Mouse (Mus musculus) fat pad, adult 2 months (tissue): ENCODE data around the gene Xkr7.
A peak's percentile ranks its signal among the peaks of the same experiment; 100 is the strongest.

ENCODE experiments used
- DNase-seq: peaks from one replicate; pipeline ENCODE4 v3.0.0-alpha.2; 2011; ENCODE audit warnings: low read depth, low spot score; ENCODE audit errors: extremely low read depth

The Xkr7 gene

DNA sequence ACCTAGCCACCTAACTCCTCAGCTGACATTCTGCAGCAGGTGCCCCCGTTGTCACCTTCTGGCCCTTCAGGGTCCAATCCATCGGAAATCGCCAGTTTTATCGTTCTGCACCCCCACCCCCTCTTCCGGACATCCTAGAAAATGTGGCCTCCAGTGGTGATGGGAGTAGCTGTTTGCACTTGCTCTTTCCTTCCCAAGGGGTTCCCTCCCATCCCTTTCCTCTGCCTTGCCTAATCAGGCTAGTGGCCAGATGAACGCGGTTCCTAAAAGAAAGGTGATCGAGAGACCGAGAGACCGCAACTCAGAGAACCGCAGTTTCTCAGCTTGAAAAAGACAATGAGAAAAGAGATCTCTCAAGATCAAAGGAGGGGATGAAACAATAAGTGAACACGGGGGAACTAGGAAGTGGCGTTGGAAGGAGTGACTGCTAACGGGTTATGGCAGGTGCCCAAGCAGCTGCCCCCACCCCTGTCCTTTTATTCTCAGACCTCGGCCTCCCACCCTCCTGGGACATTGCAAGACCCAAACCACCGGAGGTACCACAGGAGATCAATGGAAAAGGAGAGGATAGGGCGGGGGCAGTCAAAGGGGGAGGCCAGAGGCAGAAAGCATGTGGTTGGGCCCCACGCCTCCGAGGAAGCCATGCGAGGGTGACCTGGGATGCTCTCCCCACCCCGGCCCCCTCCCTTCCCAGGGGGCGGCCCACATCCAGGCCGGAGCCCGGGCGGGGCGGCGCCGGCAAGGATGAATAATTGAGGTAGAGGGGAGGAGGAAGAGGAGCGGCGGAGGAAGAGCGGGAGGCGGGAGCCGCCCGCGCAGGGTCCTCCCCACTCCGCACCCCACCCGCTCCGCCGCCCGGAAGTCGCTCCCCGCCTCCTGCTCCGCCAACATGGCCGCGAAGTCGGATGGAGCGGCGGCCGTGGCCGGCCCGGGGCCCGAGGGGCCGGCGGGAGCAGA lies at the start of gene Xkr7:
Gene Xkr7 (plus strand): TSS at position 727 of the 957 bp plus-strand sequence.
- no peak for DNase-seq

DNA sequence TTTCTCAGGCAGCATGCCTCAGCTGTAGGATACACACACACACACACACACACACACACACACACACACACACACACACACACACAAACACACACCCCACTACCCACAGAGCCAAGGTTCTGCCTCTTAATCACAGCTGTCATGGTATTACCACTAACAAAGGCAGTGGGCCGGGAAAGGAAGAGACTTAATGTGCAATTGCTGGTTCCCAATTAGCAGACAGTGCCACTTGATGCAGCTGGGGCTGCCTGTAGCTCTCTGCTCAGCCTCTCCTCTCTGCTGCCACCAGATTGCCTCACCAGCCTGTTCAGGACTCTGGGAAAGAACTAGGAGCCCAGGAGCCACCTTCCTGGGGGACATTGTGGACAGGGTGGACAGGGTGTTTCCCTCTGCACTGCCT lies 46.1 kb upstream of the Xkr7 start:
- no peak for DNase-seq

DNA sequence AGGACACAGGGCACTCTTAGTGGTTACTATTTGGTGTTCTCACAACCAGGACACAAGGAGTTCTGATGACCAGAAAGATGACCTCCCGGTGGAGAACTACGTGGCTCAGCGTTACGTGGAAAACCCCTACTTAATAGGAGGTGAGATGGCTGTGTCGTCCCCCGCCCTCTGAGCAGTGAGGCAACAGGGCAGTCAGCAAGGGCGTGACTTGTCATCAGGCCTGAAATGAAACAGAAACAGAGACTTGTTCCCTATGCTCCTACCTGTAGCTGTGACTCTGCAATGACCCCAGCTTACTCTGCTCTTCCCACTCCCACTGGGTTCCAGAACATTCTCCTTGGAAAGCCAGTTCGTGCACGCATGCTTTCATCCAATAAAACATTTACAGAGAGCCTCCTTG lies 40.1 kb upstream of the Xkr7 start:
- DNase-seq = no peak

DNA sequence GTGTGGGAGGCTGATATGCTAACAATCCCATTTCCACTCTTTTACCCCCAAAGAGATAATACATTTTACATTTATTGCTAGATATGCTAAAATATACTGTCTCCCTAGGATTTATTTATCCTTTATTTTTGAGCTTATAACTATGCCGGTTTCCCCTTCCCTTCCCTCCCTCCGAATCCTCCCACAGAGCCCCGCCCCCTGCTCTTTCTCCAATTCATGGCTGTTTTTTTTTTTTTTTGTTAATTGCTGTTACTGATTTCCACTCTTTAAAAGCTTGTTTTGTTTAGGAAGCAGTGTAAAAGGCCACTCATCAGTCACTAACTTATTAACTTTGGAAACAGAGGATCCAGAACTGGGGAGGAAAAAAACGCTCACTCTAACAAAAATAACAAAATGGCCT lies 34.6 kb upstream of the Xkr7 start:
- DNase-seq = no peak

DNA sequence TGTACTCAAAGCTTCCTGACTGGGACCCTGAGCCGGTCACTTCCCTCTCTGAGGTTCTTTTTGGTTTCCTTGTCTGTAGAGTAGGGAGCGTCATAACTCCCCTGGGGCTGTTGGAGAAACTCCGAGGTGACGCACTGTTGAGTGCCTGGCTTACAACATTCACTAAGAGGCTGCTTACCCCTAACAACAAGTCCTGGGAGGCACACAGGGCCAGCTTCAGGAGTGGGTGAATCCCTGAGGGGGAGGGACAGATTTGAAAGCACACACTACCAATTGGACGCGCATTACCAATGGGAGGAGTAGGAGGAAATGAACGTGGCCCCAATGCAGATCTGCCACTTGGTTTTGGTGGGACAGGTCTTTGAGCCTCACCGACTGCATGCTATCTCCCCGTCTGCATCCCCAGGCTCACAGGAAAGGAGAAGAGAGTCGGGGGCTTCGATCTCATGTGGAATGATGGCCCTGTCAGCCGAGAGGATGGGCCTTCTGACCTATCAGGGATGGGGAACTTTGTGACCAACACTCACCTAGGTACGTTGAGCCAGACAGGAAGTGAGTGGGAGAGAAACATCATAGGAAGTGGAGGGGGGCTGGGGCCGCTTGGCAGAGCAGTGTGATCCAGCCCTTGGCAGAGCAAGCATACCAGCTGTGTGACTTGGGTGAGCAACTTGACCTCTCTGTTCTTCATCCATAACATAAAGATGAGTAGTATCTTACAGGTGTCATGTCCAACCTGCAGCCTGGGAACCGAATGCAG lies 29.0 kb upstream of the Xkr7 start:
- no peak for DNase-seq

DNA sequence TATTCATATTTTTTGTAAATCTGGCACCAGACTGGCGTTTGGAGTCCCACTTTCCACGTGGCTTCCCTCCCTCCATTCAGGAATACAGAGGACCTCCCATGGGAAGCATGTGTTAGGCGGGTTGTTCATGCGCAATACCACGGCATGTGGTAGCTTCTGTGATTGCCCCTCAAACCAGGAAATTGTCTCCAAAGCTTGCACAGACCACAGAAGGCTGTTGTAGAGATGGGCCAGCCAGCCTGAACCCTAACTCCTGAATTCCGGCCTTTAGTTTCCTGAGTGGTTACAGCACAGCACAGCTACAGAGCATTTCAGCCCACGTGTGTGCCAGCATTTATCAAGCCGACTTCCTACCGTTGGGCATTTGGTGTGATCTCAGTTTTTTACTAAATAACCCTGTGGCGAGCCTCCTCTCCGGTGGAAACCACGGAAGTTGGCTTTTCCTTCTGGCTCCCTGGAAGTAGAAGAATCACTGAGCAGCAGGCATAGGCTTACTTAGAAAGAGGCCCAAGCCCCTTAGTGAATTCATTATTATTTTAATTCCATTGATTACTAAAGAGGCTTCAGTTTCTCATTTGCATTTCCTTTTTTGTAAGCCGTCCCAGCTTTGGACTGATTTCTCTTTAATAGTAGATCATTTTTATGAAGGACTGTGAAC lies 27.8 kb upstream of the Xkr7 start:
- no peak for DNase-seq

DNA sequence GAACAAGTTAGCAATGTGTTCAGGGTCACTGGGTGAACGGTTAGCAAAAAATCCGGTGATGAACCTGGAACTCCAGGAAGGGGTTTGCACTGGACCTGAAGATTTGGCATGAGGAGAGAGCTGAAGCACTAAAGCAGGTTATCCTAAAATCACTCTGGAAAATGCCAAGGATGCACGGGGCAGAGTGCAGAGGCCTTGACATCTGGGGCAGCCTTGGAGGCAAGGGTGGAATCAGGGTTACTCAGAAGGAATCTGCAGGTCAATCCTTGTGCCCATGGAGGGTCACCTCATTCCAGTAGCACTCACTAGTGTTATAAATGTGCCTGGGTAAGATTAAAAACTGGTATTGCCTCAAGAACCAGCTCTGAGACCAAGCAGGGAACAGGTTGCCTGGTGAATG lies 25.7 kb upstream of the Xkr7 start:
- DNase-seq = no peak

DNA sequence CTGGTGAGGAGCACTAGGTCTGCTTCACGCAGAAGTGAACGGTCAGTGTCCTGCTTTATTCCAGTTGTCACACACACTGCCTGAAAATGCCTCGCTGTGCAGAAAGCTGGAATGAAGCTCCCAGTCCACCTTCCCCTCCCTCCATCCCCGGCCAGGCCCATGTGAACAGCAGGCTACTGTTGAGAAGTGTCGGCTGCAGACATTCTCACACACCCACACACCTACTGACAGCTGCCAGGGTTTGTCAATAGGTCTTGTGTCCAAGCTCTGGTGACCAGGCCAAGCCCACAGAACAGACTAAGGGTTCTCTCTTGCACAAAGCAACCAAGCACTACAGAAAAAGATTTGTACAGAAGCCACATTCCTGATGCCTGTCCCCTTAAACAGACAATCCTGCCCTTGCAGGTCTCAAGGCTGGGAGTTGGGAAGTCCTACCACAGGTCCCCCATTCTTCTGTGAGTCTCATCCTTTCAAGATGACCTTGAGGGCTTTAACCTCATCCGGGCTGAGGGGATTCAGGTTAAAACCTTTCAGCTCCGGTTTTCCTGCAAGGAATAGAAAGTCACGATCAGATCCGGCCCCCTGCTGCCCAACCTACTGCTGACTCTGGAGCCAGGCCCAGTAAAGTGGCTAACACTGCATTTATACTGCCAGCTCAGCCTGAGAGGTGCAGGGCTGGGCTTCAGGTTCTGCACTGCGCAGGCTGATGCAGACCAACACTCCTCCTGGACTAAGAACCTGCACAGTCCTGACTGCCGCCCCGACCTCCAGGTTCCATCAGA lies 22.3 kb upstream of the Xkr7 start:
- DNase-seq = peak; percentile 4

DNA sequence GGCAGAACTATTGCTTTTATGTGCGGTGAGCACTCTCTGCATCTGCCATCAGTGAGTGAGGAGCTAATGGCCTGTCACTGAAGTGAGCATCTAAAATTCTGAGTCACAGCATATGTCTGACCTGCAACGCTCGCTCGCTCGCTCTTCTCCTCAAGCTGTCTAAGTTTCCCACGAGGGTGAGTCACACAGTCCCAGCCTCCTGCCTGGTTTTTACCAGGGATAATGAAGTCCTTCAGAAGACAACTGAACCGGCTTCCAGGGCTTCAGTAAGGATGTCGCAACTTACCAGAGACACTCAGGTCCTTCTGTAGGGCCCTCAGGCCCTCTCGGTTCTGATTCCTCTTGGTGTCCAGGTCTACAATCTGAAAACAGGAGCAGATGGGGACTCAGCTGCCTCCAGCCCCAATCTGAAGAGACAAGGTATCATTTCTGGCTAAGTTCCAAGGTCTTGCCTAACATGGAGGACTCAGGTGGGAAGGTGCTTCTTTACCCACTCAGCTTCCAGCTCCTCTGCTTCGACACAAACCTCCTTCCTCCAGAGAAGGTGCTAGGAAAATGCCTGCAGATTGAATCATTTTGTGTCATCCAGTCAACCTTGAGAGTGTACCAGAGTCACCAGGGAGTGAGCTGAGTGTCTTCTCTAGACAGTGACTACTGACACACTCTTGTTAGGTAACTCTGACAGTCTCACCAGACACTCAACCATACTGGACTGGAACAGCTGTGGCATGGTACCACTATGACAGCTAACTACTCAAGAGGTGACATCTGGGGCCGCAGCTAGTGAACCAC lies 17.7 kb upstream of the Xkr7 start:
- DNase-seq = peak; percentile 8

DNA sequence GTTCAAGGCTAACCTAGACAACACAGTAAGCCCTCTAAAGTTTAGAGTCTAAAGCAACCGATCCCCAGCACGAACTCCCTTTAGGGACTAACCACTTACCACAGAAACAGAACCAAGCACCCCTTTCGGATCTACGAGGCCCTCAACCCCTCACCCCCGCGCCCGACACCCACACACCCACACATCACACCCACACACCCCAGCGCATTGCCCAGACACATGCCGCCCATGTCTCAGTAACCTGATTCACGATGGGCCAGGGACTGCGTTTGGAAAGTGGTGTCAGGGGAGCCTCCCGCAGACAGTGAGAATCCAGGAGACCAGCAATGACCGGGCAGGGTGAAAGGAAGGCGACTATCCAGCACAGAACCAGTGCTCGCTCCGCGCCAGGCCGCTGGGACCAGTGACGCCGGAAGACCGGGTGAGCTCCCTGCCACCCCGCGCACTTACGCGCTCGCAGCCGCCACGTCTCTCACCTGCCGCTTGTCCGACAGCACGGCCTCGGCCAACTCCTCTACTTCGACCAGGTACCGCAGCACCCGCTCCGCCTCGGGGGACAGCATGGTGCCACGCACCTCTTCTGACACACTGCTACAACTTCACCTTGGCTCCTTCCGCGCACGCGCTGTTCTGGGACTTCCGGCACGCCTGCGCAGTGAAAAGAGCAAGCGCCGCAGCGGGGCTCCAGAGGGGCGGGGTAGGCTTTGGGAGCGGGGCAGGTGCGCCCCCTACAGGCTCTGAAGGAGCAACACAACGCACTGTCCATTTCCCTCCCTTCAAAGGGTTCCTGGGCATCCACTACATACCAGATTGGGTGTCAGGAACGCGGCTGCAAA lies 16.7 kb upstream of the Xkr7 start, which contains the start of gene Pdrg1:
Gene Pdrg1 (minus strand): TSS at position 670 of the 836 bp plus-strand sequence.
- DNase-seq = peak; percentile 28

DNA sequence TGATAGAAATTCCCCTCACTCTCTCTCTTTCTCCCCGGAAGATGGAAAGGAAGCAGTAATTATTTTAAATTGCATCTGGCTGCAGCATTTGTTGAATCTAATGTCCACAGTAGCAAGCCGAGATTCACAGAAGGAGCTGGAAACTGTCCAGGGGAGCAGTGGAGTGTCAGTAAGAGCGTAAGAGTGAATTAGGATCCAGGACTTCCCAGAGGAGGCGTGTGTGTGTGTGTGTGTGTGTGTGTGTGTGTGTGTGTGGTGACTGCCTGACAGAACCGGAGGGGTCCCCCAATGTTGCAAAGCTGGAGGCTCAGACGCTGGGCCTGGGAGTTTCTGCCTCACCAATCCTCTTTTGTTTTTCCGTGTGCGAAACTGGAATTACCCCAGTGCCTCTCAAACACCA lies 15.8 kb upstream of the Xkr7 start:
- DNase-seq = no peak

DNA sequence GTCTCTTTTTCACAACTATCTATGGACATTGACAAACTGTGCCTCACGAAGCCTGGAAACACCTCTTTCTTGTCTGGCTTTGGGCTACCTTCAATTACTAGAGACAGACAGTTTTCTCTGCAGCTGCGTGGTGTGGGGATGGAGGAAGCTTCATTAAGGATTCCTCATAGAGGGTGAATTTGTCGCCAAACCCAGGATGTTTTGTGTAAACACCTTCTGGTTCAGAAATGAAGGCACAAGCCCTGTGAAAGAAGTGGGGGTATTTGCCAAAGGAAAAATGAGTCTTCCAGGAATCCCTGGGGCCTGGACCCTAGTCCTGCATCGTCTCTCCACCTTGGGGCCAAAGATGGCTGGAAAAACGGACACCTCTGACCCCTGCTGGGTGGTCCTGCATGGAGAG lies 14.9 kb upstream of the Xkr7 start:
- no peak for DNase-seq

DNA sequence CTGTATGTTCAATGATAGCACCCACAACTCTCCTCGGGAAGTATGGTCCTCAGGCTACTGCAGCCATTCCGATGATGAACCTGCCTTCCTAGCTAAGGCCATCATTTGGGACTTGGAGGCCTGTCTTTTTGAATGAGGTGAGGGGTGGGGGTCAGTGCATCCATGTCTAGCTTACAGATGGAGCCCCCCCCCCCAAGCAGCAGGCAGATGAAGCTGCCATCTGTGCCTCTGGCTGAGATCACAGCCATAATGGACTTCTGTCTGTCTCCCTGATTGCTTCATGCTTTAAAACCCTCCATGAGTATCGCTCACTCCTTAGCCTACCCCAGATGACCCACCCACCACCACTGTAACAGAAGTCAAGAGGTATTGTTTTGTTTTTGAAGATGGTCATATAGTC lies 12.3 kb upstream of the Xkr7 start:
- DNase-seq = no peak

DNA sequence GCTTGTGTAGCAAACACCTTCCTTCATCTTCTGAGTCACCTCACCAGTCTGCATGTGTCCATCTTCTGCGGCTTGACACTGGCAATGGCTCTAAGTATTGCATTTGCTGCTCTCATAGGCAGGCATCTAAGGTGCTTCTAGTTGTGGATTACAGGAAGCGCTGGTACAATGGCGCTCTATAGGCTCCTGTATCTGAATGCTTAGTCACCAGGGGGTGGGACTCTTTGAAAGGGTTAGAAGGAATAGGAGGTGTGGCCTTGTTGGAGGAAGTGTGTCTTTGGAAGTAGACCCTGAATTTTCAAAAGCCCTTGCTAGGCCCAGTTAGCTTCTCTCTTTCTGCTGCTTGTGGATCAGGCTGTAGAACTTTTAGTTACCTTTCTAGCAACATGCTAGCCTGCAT lies 10.5 kb upstream of the Xkr7 start:
- DNase-seq = no peak

DNA sequence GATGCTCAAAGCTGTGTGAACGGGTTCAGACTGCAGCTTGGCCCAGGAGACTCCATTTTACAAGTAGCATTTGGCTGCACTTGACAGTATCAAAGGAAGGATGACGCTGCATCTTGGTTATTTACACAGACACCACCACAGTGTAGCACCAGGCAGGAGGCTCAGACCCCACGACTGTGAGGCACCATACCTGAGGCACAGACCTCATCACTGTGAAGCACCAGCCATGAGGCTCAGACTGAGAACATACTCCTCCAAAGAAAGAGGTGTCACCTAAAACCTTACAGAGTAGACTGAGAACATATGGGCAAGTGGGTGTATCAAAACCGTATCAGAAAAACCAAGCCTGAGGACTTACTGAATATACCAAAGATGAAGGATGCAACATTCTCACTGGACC lies 8.8 kb upstream of the Xkr7 start:
- no peak for DNase-seq

DNA sequence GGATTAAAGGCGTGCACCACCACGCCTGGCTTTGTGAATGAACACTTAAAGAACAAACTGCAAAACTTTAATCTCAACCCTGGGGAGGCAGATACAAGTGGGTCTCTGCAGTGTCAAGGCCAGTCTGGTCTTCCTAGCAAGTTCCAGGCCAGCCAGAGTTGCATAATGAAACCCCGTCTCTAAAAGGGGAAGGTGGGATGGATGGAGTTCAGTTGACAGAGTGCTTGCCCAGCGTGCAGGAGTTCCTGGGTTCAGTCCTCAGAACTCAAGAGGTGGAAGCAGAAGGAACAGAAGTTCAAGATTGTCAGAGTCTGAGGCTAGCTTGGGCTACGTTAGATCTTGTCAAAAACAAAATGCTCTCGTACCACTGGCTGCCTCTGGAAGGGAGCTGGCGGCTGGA lies 5.6 kb upstream of the Xkr7 start:
- no peak for DNase-seq

DNA sequence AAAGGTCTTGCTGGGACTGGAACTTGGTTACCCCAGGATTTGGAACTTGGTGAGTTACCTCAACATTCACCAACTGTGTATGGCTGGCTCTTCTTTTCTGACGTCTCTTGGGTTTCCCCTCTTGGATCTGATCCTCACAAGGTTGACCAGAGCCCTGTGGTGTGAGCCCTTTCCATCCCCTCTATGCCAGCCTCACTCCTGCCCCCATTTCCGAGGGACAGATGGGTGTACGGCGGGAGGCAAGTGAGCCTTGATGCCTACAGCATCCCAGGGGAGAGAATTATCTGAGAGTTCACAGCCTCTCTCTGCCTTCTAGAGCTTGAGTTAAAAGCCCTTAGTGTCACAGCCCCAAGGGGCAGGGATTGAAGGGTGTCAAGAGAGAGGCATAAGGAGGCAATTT lies 4.2 kb upstream of the Xkr7 start:
- DNase-seq = no peak

DNA sequence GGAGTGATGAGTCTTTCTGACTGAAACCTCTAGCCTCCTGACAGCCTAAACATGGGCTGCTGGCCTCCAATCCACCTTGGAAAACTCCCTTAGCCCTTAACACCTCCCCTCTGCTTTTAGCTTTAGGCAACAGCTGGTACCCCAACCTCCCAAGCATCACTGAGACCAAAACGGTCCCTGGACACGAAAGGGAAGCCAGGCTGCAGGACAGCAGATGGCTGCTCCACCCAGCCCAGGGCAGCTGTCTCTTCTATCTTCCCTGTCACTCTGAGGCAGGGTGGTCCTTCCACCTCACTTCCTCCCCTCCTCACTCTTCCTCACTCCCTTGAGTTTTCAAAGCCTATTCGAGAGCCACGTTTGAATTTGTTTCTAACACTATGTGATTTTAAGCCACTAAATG lies 1.2 kb upstream of the Xkr7 start:
- no peak for DNase-seq
